Mouse (Mus musculus) bone marrow, adult 2 months (tissue): ENCODE measurements around the gene Ndufab1.

Source experiments
- CTCF ChIP-seq: fragments of 200-500 bp; IDR thresholded peaks from 2 replicates; pipeline ENCODE4 v1.5.1; 2011; ENCODE audit warnings: low read length, control low read depth; ENCODE audit not compliant: control insufficient read depth, insufficient read depth
- POLR2A ChIP-seq: fragments of 200-500 bp; IDR thresholded peaks from 2 replicates; pipeline ENCODE4 v1.6.1; 2011; ENCODE audit warnings: low read depth, mild to moderate bottlenecking, control low read depth, low read length, borderline replicate concordance; ENCODE audit not compliant: control insufficient read depth

DNA sequence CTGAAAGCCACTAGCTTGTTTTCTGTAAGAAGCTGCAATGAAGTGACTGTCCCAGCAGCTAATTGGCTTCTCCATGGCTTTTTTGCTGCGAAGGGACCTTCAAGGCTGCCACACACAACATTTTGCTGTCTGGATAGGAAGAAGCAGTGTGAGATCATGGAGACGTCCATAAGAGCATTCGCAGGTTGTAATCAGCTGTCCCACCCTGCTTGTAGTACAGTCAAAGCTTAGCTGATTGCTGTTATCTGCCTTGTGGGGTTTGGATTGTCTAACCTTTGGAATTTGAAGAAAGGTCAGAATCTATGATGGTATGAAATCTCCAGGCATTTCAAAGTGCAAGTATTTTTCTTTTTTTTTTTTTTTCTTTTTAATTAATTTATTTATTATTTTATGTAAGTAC is 27.3 kb downstream of the Ndufab1 start:
- no peak for TF ChIP-seq CTCF
- no peak for TF ChIP-seq POLR2A
